Mouse (Mus musculus) ES-E14 (cell line): ENCODE data around the gene Slc35b2.

Source experiments
- CHD2 ChIP-seq: IDR thresholded peaks from 2 replicates; pipeline ENCODE4 v1.6.1; 2014; ENCODE audit warnings: mild to moderate bottlenecking, low read depth, low read length, inconsistent platforms
- HCFC1 ChIP-seq: IDR thresholded peaks from 2 replicates; pipeline ENCODE4 v1.6.1; 2012; ENCODE audit warnings: low read length, inconsistent platforms, borderline replicate concordance; ENCODE audit not compliant: insufficient read depth
- MAFK ChIP-seq: IDR thresholded peaks from 2 replicates; pipeline ENCODE4 v1.6.1; 2014; ENCODE audit warnings: mild to moderate bottlenecking, low read depth, low read length, inconsistent platforms; ENCODE audit not compliant: insufficient read depth
- ZC3H11A ChIP-seq: IDR thresholded peaks from 2 replicates; pipeline ENCODE4 v1.6.1; 2012; ENCODE audit warnings: low read depth, mild to moderate bottlenecking, inconsistent platforms, low read length, borderline replicate concordance
- ZNF384 ChIP-seq: IDR thresholded peaks from 2 replicates; pipeline ENCODE4 v1.6.1; 2012; ENCODE audit warnings: low read depth, low read length, inconsistent platforms

DNA sequence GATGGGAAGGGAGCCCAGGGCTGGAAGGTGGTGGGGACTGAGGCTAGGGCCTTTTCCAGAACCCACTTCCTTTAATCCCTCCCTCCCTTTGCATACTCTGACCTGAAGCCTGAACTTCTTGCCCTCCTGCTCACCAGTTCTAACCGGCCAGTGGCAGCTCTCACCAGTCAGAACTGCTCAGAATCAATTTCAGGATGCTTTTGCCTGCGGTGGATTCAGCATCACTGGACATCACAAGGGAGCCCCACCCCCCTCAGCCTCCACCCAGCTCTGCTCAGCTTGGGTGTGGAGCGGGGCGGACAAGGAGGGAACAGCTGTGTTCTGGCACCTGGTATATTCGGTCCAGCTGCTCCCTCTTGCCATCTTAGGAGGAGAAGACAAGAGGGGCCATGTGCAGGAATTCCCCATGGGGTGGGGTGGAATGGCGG, 38.2 kb downstream of the Slc35b2 start, which contains the start of gene Mymx:
- TF ChIP-seq MAFK (no peak), CHD2 (0 out of 2 replicates have a peak, but pooled peaks have one; percentile 34), HCFC1 (no peak), ZNF384 (no peak), ZC3H11A (no peak)
